Mouse (Mus musculus) G1E (cell line): ENCODE measurements around the gene Rhbg.

Experiments used
- CTCF ChIP-seq: IDR thresholded peaks from 2 replicates; pipeline ENCODE4 v1.5.1; 2012; ENCODE audit warnings: low read depth, low read length, inconsistent platforms, mixed read lengths
- GATA1 ChIP-seq: IDR thresholded peaks from 2 replicates; pipeline ENCODE4 v1.6.1; 2012; ENCODE audit warnings: borderline replicate concordance, low read length, inconsistent platforms, mixed read lengths
- POLR2AphosphoS5 ChIP-seq: IDR thresholded peaks from 2 replicates; pipeline ENCODE4 v1.6.1; 2012; ENCODE audit warnings: low read depth, low read length, inconsistent platforms; ENCODE audit not compliant: insufficient replicate concordance
- TAL1 ChIP-seq: conservative IDR thresholded peaks from 2 replicates; pipeline ENCODE4 v1.6.1; 2012; ENCODE audit warnings: low read depth, low read length, inconsistent platforms, mixed read lengths

GRCm38 (mm10) chr3:88219940-88220339 lies 34.6 kb downstream of the Rhbg start:
- TF ChIP-seq CTCF (no peak), GATA1 (no peak), TAL1 (no peak), POLR2AphosphoS5 (no peak)
